Mouse (Mus musculus) CD4-positive, CD25-positive, alpha-beta regulatory T cell, adult 4 months (primary cell): ENCODE measurements around the gene Olfr1377. TPM values are rescaled to one million over a fixed set of nuclear protein-coding genes. Genes with fewer than 3 reads are reported as not detected.
A peak's percentile ranks its signal among the peaks of the same experiment; 100 is the strongest.
"Not testable (repeated sequence)": the region's sequence is repeated elsewhere in the genome, so short reads cannot be mapped to it uniquely, and the experiment has no call there.

ENCODE experiments used
- ATAC-seq: one replicate; pipeline ENCODE4 v1.8.0; 2017
- polyA plus RNA-seq, 2 experiments: library from polyadenylated mRNA; unstranded; fragments of 100-300 nt; shearing (Covaris generic); gene quantifications; one replicate each; pipeline ENCODE4 v1.2.1; 2017

Olfr1377 gene
- not detected for polyA plus RNA-seq

DNA sequence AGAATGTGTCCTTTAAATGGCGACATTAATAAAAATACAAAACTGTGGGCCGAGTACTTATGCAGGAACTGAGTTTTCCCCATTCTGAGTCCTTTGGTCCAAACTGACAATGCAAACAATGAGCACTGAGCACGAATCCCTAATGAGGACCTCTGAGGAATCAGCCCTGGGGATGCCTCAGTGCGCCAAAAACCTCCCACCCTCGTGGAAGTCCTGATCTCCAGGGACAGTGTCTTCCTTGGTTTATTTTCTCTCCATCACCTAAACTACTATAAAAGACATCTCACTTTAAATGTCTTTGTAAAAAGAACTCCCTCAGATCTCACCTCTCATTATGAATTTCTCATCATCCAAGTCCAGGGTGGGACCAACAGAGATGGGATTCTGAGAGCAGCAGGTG lies at the start of gene Olfr1377:
TSS of gene Olfr1377 (plus strand) at position 301 of the 400 bp plus-strand sequence.
- no peak for ATAC-seq

DNA sequence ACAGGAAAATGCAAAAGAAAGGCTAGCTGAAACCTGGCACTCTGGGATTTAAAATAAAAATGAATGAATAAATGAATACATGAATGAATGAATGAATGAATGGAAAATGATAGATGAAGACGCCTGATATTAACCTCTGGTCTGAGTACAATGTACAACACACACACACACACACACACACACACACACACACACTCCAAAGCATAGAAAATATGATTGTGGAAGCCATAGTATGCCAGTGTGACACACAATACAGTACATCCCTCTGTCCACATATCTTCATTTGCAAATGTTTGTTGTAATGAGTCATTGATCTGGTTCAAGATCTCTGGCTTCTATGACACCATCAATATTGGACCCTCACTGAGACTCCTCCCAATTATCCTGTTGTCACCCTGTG lies 49.7 kb upstream of the Olfr1377 start:
- ATAC-seq: no peak

DNA sequence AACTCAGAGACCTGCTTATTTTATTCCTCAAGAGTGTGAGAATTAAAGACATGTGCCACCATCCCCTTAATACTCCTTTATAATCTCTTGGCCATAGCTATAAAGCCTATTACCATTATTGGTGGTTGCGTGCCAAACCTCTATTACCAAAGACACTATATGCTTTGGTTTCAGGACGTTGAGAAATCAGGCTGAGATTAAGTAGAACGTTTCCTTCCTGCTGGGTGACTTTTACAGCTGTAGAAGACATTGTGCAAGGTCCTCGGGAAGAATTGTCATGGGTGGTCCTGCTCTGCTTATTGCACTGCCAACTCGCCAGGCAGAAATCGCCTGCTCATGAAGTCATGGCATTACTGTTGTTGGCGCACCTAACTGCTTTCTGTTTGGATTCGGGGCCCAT lies 43.3 kb upstream of the Olfr1377 start:
- no peak for ATAC-seq

DNA sequence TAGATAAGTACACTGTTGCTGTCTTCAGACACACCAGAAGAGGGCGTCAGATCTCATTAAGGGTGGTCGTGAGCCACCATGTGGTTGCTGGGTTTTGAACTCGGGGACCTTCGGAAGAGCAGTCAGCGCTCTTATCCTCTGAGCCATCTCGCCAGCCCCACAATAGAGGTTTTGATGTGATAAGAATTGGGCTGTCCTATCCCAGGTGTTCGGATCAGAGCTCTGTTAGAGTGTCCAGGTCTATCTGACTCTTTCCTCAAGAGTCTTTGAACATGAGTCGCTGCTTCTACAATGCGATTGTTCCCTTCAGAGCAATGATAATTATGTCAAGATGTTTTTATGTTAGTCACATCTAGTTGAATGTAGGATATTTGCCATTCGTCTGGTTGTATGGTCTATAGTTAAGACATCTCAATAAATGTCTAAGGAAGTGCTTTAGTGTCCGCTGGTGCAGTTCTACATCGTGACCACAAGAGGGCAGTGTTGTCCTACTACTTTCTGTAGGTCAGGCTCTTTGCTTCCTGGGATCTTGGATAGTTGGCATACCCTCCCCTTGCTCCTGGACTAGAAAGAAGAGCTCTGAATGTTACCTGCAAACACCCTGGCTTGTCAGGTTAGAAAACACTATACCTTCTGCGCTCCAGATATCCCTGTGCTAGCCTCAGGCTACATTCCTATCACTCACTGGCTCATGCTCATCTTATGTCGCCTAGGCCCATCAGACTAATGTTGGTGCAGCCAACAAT lies 42.0 kb upstream of the Olfr1377 start:
- no peak for ATAC-seq

DNA sequence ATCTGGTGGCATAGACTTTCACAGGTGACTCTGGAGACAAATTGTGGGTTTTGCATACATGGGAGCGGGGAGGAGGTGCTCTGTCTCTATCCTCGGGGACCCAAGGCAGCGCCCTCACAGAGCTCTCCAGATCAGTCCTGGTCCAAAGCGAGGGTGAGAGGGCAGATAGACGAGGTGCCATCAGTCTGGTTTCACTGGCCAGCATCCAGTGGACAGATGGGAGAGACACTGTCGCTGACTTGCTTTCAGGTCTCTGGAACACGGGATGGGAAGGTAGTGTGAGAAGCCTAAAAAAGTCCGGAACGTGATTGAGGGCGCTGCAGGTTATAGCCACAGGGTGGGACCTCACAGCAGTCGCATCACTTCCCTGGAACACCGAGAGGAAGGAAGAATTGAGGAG lies 39.4 kb upstream of the Olfr1377 start:
- no peak for ATAC-seq

DNA sequence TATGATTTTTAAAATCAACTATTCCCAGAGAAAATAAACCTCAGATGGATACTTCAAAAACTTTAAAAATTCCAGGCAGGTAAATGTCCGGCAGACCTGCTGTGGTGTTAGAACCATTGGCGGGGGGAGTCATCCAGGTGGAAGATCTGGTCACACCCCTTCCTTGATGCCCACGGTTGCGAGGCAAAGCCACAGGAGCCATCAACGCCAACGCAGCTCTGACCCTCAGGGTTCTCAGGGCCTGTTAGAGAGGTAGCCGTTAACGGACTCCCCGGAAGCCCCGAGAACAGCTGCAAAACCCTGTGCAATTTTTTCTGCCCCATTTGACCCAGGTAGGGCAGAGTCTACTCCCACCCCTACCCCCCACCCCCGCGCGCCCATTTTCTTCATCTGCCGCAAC lies 38.3 kb upstream of the Olfr1377 start, which contains the start of gene 4933414I15Rik:
TSS of gene 4933414I15Rik (minus strand) at position 260 of the 400 bp plus-strand sequence.
- no peak for ATAC-seq

DNA sequence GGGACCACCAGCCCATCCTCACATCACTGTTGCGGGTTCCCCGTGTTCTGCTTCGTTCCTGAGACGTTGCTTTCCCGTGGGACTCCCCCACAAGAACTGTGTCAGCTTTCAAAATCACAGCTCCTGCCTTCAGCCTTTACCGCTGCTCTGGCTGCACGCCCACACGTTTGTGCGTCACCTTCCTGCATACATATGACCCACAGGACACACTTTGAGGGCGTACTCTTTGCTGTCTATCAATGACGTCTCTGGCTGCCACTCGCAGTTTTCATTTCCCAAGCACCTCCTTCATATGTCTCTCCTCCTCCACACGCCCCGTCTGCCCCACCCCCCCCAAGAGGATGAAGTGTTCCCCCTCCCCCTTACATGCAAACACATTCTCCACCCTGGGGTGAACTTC lies 29.5 kb upstream of the Olfr1377 start:
- ATAC-seq: peak; percentile 43

DNA sequence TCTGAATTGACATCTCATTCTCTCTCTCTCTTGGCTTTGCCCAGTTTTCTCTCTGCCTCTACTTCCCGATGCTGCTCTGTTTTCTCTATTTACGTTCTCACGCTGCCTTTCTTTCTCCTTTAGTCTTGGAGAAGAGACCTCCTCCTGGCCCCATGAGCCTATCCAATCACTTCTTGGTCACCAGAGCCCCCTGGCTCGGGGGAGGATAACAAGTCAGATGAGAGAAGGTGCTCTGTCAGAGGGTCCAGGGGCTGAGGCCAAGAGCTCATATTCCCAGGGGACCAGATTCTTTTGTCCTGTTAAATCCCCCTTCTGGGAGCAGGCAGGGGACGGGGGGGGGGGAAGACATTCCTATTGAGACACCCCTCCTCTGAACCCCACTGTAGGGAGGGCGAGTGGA lies 28.1 kb upstream of the Olfr1377 start, which contains the start of gene Prop1:
TSS of gene Prop1 (minus strand) at position 101 of the 400 bp plus-strand sequence.
- ATAC-seq: no peak

DNA sequence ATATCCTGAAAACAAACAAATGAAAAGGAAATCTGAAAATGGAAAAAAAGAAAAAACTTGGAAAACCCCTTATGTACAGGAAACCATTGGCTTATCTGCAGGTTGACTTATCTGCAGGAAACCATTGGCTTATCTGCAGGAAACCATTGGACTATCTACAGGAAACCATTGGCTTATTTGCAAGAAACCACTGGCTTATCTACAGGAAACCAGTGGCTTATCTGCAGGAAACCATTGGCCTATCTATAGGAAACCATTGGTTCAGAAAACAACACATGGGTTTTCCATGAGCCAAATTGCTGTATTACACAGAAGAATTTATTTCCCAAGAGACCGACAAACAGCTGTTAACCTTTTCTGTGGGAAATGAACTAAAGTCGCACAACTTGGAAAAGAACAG lies 16.9 kb upstream of the Olfr1377 start:
- no peak for ATAC-seq

DNA sequence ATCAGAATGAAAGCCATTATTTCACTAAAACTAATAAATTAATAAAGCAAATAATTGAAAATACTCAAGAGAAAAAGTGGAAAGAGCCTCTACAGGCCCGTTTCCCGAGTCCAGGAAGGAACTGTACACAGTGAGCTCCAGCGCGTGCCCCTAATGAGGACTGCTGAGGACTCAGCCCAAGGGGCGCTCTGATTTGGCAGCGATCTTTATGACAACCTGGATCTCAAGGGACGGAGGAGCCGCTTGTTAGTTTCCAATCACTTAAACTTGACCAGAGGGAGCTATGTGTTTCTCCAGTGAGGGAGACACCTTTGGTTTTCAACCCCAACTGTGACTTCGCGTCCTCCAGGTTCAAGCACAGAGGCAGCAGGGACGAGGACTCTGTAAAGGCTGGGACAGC lies 15.5 kb upstream of the Olfr1377 start, which contains the start of gene Olfr1378:
TSS of gene Olfr1378 (plus strand) at position 301 of the 400 bp plus-strand sequence.
- ATAC-seq: no peak

DNA sequence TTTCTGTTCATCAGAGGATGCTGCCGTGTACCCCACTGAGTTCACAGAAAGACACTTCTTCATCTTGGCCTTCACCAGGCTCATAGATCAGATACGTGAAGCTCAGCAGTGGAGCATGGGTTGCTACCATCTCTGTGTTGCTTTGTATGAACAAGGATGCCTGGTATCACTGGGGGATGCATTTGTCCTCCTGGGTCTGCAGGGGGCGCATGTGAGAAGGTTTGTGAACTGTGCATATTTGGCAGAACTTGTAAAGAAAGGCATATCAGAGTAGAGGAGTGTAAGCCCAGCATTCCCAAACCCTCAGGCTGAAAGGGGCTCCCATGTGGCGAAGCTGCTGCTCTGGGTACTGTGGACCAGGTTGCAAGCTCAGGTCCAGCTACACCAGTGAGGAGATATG lies 4.6 kb upstream of the Olfr1377 start:
- ATAC-seq: no peak

DNA sequence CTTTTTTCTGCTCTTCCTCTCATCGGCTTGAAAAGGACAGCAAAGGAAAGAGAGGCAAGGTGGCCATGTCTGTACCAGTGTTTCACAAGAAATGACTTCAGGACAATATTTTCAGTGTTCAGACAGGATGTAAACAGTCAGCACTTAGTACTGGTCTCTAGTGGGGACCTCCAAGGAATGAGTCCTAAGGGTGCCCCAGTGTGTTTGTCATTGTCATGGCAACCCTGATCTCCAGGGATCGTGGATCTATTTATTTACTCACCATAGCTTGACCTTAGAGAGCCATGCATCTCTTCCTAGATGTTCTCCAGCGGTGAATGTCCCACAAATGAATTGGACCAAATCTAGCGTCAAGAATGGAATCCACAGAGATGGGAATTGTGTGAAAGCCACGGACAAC lies 21.5 kb downstream of the Olfr1377 start, which contains the start of gene Olfr51:
TSS of gene Olfr51 (plus strand) at position 301 of the 400 bp plus-strand sequence.
- ATAC-seq: no peak

DNA sequence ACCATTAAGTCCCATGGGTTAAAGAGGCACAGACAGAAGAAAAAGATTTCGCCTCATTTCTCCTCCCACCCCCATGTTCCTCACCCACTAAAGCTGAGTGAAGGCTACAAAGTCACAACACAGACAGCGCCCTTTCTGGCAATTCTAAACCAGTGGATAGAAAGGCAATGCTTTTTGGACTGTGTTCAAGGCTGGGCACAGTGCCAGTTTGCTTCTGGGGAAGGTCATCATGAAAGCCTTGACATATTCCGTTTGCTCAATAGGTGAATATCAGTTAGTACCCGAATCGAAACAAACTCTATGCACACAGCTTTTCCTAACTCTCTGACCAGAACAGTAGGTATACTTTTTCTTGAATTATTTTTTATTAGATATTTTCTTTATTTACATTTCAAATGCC lies 30.1 kb downstream of the Olfr1377 start:
- ATAC-seq: no peak

DNA sequence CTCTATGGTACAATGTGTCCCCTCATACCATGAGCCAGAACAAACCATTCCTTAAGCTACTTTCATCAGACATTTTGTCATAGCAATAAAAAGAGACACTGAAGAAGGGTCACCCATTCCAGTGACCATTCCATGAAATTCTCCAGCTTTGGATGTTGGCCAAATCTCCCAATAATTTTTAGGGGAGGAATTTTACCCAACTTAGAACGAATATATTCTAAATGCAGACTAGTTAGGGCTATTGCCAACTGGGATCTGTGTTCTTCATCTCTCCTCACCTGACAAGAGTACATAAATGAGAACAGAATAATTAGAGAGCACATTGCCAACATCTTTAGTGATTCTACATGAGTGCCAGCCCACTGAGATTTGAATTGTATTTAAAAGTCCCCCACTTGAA lies 32.2 kb downstream of the Olfr1377 start, which contains the start of gene Olfr54:
TSS of gene Olfr54 (plus strand) at position 301 of the 400 bp plus-strand sequence.
- ATAC-seq: no peak

DNA sequence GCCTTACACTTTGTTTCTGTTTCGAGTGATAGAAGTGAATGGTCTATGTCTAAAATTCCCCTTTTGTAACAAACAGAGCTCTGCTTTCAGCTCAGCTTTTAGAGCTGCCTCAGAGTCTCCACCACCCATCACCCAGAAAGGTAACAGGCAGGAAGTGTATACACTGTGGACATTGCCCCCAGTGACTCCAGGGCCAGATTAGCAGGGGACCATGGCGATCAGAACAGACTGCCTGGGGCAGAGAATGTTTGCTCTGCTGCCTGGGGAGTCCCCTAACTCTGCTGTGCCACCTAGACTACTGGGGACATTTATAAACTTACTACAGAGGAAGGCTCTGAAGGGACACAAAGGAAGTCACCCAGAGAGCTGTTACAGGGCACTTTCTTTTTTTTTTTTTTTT lies 34.6 kb downstream of the Olfr1377 start:
- ATAC-seq: no peak

DNA sequence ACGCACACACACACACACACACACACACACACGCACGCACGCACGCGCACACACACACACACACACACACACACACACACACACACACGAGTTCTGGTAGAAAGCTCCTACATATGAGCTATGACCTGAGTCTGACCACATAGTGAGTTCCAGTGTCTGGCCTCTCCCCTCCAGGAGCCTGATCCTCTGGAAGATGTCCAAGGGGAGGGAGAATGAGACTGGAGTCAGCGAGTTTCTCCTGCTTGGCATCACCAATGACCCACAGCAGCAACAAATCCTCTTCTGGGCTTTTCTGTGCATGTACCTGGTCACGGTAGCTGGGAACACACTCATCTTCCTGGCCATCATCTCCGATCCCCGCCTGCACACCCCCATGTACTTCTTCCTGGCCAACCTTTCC lies 45.0 kb downstream of the Olfr1377 start:
- not testable (repeated sequence) for ATAC-seq

DNA sequence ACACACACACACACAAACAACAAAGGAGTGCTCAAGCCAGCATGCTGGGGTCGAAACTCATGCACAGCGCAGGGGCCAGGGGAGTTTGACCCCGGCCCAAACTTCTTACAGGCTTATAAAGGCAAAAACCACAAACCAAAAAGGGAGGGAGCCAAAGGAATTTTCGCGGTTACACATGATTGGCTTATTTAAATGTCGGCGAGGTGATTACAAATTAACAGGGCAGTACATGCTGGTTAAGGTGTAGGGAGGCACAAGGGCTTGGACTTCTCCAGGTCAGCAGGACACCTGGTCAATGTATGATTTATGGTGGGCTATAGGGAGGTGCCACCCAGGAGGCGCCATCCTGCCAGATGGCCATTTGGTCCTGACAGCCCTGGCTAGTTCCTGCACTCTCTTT lies 47.6 kb downstream of the Olfr1377 start:
- ATAC-seq: not testable (repeated sequence)

DNA sequence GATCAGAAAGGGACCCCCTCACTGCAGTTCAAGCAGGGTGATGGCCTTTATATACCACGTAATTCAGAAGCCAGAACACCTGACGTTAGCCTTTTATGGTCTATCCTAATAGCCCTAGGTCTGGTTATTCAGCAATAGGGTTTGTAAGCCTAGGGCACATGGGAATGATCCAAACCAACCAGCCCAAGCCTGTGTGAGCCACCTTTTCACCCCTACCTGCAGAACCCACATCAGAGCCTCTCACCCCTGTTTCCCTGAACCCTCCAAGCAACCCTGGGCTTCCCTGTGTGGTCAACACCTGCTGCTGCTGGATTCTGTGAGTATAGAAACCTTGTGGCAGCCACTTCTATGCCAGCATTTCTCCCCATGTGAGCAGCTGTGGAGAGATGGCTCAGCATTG lies 48.5 kb downstream of the Olfr1377 start:
- no peak for ATAC-seq

DNA sequence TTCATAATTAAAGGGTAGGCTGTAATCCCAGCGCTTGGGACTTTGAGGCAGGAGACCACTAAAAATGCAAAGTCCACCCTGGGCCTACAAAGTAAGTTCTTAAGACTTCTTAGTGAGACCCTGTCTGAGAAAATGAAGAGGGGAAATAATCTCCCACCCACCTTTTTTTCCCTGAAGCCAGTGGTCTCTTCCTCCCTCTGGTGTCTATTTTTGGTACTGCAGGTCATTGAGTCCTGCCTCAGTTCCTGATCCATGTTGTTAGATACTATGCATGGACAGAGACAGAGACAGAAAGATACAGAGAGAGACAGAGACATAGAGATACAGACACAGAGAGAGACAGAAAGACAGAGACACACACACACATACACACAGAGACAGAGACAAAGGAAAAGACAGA lies 51.1 kb downstream of the Olfr1377 start:
- no peak for ATAC-seq

DNA sequence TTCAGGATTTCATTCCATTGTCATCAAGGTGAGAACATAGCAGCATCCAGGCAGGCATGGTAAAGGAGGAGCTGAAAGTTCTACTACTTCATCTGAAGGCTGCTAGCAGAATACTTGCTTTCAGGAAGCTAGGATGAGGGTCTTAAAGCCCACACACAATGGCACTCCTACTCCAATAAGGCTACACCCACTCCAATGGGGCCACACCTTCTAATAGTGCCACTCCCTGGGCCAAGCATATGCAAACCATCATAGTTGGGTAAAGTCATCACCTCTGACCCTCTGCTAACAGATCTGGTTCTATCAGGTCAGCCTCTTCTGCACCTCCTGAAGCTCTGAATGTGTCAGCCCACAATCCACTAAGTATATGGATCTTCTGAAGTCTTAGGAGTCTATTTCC lies 52.4 kb downstream of the Olfr1377 start:
- not testable (repeated sequence) for ATAC-seq

DNA sequence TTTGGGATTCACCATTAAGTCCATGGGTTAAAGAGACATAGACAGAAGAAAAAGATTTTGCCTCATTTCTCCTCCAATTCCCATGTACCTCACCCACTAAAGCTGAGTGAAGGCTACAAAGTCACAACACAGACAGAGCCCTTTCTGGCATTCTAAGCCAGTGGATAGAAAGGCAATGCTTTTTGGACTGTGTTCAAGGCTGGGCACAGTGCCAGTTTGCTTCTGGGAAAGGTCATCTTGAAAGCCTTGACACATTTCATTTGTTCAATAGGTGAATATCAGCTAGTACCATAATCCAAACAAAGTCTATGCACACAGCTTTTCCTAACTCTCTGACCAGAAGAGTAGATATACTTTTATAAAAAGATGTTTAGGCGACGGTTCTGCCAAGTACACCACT lies 54.2 kb downstream of the Olfr1377 start:
- ATAC-seq: no peak
